Mouse (Mus musculus) monocyte, adult 2 months (primary cell): ENCODE data around the gene Iqck.

Source experiments
- DNase-seq, 2 experiments: peaks; one replicate each; pipeline ENCODE4 v3.0.0; 2022; ENCODE audit warnings: low spot score in 2 of 2, low read depth in 1 of 2

Gene Iqck

DNA sequence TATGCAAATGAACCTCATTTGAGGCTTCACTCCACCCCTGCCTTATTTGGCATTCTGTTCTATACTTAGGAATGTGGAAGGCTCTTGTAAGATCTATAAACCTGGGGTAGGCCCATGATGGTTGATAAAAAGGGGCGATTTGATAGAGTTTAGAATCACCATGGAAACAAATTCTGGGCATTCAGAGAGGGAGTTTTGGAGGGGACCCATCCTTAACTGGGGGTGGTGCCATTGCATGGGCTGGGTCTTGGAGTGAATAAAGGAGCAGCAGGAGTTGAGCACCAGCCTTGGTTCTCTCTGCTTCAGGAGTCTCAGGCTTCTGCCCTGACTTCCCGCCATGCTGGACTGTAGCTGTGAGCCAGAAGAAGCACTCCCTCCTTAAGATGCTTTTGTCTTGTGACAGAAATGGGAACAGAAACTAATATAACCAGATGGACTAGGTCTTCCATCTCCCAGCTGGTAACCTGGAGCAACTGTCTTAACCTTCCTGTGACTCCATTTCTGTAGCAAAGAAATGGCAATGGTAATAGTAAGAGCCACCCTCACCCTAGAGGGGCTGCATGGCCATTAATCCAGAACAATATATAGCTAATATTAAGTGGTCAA lies 93.2 kb downstream of the Iqck start:
- no peak for DNase-seq

DNA sequence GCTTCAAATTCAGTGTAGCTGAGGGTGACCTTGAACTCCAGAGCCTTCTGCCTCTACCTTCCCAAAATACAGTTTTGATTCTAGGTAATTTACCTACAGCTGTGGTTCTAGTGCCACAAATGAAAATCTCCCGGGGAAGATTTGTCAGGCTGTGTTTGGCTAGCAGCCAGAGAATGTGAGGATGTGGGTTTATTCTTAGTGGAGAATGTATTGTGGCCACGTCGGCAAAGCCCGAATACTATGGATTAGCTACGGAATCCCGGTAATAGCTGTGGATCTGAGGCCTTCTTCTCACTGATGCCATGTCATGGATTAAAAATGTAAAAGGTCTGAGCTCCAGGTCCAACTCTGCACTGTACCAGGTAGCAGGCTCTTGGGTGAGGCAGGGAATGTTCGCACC lies 94.2 kb downstream of the Iqck start:
- DNase-seq = no peak

DNA sequence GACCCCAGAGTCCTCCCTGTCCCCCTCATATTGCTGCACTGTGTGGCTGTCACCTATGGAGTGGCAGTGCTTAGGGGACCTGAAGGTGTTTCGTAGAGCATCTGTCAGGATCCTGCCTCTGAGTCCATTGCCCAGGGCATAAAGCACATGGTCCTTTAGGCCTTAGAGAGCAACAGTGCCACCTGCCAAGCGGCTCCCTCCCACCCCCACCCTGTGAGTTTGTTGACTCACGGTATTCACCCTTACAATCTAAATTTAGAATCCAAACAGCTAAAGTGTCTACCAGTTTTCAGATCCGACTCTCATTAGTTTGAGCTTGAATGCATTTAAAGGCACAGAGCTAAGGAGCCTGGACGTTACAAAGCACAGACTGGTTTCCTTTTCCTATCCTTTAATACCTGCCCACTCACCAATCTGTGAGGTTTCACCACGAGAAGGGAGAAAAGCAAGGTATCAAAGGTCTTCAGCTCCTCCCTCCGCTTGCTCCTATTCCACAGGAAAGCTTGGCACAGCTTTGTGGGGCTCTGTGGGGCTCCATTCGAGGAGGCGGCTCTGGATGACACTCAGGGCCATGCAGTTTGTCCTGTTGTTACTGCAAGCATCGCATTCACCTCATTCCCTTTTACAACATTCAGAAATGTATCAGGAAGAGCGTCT lies 98.2 kb downstream of the Iqck start:
- DNase-seq = no peak

DNA sequence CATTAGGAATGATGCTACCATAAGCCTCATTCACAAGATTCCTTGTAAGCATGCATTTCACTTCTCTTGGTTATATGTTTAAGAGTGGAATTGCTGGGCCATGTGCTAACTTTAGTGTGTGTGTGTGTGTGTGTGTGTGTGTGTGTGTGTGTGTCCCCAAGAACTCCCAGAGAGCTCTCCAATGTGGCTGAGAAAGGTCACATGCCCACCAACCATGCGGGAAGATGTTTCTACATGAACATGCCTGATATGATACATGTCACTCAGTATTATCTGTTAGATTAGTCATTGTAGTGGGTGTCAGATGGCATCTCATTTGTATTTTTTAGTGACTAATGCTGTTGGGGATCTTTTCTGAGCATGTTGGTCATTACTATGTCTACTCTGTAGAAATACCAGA lies 99.4 kb downstream of the Iqck start:
- no peak for DNase-seq

DNA sequence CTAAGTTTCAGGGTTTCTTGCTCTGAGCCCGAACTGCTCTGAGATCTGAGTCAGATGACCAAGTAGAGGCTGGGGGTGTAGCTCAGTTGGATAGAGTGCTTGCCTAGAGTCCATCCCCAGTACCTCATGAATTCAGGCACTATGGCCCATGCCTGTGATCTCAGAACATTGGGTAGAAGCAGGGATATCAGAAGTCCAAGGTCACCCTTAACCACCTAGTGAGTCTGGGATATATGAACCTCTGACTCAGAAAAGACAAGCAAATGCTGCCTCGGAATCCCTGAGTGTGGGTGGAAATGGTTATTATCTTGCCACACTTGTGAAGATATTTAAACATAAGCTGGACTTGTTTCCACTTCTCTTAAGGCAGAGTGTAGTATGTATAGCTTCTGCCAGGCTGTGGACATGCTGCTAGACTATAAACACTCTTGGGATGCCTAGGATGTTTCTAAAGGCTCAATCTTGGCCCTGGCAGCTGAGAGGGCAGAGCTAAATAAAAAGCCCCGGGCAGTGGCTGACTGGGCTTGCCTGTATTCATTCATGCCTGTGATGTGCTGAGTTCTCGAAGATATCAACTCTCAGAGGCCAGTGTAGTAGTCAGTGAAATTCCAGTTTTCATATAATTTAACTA lies 101.2 kb downstream of the Iqck start:
- DNase-seq = no peak

DNA sequence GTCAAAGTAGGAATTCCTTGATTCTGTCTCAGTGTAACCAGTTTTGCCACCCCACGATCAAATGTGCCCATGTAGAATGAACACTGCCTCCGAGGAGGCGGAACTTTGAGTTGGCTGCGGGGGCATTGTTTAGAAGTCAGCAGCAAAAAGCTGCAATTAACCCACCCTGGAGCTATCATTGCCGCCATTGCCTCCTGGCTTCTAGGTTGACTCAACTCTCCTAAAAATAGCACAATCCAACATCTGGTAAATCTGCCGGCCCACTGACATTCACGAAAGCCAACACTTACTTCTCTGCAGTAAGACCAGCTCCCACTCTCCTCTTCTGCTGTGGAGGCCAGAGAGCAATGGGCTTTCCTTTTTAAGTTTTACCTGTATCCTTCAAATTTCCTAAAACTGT lies 103.7 kb downstream of the Iqck start:
- DNase-seq = no peak

DNA sequence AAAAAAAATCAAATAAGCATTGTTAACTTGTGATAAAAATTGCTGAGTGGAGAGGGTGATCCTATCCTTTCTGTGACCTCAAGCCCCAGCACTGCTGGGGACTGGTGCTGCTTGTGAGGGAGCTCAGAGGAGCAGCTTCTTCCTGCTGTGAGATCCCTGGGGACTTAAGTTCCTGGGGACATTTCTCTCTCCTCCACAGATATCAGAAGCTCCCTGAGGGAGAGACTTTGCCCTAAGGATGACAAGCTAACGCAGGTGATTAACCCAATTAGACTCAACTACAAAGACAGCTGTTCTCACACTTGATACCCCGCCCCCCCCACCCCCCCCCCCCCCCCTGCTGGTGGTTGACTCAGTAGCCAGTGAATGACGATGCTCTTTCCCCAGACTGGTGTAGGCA lies 109.2 kb downstream of the Iqck start:
- no peak for DNase-seq

DNA sequence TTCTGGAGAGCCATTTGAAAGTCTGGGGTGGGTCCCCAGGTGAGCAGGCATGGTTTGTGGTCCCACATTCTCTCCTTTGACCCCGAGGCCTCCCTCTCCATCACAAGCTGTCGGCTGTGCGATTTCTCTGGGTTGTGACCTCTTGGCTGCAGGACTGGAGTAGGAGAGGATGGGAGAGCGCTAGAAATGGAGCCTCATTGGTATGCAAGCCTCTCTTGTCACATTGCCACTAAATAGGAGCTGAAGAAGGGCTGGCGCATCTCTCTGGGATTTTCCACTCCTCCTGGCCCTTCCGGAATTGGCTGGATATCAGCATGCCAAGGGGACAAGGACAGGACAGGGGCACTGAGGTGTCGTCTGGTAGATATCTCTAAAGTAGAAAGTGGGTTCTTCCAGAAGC lies 109.6 kb downstream of the Iqck start:
- DNase-seq = no peak

DNA sequence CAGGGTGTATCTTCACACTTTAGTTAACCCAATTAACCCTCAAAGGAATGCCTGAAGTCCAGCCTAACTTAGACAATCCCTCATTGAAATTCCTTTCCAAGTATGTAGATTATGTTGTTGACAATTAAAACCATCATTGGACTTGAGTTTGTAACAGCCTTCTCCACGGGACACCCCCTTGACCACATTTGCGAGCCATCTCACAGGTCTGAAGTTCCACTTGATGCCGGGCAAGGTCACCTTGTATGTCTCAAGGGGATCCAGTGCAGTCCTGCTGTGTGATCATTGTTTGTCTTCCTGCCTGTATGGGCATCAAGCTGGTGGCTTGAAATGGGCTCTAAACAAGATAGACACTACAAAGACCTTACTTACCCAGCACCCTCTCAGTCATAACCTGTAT lies 113.3 kb downstream of the Iqck start:
- DNase-seq = no peak

DNA sequence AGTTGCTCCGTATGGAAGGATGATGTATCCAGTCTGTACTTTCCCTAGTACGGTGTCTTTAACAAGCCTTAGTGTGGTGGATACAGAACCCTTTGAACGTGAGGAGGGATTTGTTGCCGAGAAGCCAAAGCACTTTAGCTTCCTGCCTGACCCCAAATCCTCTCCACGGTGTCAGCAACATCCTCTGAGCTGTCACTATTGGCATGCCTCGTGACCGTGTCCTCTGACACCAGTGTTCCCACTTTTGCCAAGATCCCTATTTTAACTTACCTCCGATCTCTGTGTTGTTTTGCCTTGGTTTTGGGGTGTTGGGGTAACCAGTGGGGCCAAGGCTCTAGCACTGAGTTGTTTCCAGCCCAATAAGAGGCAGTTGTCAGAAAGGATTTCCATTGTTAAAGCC lies 115.9 kb downstream of the Iqck start:
- no peak for DNase-seq

DNA sequence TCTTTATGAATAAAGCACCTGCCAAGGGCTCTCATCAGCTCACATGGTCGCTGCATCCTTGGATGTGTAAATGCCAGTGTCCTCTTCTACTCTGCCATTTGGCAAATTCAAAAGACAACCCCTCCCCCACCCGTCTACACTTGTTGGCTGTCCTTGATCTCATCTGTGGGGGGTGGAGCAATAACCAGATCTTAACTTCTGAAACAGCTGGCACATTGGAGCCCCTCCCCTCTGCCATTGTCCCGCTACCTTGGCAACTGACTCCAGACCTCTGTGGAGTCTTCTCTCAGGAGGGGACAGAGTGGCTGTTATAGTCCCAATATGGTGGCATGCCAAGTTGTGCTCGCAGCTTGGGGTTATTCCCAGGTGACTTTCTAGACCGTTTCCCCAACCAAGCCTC lies 116.8 kb downstream of the Iqck start:
- DNase-seq = no peak

DNA sequence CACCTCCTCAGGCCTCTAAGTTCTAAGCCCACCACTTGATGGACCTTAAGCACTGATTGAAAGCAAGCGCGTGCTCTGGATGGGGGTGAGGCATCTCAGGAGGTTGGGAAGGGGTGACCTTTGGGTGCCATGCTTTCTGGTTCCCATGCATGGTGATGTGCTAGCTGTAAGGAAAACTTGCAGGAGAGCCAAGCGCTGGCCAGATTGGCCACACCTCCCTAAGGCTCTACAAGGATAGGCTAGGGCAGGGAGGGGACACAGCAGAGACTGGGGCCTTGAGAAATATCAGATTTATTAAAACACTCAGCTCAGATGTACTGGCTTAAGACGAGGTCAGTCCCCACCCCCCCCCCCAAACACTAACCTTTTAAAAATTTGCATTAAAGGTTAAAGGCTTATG lies 117.8 kb downstream of the Iqck start:
- no peak for DNase-seq

DNA sequence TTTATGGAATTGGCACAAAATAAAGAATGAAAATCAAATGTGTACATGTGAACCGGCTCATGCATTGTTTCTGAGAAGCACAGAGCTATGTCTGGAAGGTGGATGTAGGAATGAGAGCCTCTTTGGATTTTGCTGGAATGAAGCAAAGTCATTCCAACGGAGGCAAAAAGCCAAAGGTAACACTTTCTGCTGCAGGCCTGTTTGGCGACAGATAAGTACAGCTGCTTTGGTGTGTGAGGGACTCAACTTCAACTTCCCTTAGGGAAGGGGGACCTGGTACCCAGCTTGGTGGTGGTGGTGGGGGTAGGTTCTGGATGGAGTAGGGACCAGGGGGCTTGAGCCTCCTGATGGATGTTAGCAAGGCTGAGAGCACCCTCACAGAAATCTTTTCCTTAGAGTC lies 120.3 kb downstream of the Iqck start:
- DNase-seq = no peak

DNA sequence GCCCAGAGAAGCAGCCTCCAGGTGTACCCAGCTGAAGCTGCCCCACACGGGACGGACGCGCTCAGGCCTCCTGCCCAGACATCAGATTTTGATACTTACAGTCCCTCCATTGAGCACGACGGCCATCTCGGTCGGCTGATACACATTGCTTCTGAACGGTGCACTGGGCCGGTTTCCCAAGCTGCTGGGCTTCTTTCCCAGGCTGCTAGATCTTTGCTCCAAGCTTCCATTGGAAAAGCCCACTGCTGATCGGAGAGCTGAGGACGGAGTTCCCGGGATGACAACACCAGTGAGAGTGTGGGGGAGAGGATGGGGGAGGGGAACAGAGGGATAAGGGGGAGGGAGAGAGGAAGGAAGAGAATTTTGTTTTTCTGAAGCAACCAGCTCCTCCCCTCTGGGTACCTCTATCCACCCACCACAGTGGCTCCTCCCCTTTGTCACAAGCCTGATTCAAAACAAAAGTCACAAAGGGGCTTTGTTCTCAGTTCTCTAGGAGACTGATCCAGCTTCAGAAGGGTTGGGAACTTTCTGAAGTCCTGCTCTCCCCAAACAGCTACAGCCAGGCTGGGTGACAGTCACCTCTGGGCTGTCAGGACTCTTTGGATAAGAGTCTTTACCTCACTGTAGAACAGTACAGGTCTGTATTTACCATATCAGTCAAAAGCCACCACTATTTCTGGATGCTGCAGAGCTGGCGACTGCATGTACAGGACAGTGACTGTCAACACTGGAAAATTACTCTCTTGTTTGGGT lies 121.0 kb downstream of the Iqck start:
- DNase-seq = no peak

DNA sequence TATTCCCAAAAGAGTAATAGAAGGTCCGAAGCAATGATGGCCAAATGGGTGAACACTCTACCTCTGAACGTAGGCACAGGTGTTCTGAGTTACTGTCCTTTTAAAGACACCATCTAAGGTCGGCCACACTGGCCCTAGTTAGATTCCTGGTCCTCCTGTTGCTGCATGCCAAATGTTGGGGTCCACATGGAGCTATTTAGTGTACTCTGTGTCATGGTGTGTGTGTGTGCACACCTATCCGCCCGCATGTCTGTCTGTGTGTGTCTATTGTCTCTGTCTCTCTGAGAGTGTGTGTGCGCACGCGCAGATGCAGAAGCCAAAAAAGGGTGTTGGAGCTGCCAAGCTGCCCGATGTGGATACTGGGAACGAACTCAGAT lies 121.6 kb downstream of the Iqck start:
- DNase-seq = no peak

DNA sequence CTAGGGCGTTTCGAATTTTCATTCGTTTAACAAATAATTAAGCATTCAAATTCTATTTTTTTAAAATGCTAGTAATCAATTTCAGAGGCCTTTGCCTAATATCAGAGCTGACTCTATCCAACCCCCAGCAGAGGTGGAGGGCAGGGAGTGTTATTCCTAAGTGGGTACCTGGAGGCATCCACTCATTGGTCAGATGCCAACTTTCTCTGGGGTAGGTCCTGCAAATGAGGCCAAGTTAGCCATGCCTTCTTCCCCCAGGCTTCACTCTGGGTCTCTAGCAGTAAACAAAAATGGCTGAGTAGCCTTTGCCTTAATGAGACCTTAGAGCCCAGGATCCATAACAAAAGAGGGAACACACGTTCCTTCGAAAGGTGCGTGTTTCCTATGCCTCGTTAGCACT lies 123.6 kb downstream of the Iqck start:
- DNase-seq = no peak

DNA sequence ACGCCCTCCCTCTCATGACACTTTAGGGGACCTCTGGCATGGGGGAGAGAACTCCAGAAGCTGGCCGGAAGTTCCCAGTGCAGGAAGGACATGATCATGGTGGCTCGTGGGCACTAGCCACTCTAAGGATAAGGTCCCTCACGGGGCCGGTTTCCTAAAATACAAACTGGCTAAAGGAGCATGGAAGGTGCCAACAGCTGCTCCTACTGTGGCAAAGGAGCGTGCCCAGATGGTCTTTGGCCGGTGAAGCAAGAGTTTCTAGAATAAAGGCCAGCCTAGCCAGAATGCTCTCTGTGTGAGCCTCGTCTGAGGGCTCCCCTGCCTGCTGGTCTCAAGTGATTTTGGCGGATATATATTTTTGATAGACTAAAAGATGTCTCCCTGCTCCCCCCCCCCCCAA lies 124.2 kb downstream of the Iqck start:
- no peak for DNase-seq

DNA sequence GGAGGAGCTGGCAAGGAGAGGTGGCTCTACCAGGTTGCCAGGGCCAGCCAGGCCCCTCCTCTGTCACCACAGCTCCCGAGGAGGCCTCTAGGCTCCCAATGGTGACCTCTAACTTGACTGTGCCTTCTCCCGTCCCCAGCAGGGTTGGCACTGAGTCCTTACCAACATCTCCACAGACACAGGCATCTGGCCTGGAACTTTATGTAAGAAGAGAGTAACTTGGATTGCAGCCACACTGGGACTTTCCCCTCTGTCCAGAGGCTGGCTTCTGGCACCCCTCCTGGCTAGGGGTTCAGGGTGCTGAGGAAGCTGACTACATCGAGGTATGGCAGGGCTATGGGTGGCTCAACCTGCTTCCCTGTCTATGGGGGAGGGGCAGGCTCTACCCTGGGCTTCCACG lies 125.8 kb downstream of the Iqck start:
- no peak for DNase-seq

DNA sequence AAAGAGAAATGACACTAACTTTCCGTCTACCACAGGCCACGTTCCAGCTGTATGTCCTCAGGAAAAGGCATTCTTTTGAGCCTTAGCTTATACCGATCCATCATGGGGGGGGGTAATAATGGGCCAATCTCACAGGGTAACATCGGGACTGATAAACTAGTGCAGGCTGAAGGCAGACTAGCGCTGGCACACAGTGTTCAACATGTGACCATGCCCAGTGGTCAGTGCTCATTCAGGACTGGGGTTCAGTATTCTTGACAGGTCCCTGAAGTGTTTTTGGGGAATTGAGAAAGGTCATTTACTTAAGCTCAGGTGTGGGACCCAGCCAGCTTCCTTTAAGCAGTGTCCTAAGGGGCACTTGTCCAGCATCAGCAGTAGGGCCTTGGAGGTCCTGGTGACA lies 126.3 kb downstream of the Iqck start:
- no peak for DNase-seq

DNA sequence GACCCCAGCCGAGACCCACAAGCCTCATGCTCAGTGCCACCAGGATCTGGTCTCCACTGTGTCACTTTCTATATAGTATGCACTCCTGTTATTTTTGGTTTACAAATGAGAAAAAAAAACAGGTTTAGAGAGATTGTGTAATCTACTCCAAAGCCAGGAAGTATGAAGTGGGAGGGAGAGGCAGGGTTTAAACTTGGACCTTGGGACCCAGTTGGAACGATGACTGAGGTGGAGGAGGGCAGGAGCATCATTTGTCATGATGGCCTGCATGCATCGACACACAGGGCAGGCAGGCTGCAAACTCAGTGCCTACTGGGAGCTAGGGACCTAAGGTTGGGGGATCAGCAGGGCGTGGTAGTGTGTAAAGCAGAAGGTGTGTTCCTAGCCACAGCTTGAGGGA lies 127.0 kb downstream of the Iqck start:
- no peak for DNase-seq

DNA sequence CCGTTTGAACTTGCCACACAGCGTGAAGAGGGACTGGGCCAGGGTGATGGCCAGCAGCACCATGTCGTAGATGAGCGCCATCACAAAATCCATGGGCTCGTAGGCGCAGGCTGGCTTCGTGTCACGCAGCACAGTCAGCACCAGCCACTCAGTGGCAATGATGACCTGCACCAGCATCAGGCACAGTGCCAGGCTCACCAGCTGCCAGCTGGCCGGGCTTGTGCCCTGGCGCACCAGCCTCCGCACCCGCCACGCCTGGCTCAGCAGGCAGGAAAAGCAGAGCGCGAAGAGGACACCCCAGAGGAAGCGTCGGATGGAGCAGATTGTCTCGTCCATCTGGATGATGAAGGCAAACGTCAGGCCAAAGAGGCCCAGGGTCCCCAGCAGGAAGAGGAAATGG lies 128.4 kb downstream of the Iqck start:
- no peak for DNase-seq

DNA sequence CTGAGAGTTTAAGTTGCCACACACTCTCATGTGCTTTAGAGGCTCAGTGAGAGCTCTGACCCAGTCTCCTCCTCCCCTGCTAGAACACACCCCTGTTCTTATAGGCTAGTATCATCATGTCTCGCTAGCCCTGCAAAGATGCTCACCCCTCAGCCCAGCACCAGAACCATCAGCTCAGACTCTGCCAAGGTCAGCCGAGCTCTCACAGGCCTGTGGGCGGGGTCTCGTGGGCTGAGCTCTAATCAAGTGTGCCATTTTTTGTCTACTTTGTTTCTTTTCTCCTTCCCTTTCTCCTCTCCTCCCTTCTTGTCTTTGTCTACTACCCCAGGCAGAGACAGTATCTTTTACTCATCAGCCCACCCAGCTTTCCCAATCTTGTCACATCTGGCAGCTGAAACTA lies 130.2 kb downstream of the Iqck start:
- no peak for DNase-seq
